Mouse (Mus musculus): Measurements from ENCODE around the gene Heatr4.
"Not testable (repeated sequence)": the region's sequence is repeated elsewhere in the genome, so short reads cannot be mapped to it uniquely, and the experiment has no call there.

- not testable (repeated sequence) for TF ChIP-seq CTCF (IDR thresholded peaks at IDR 0.05; ENCODE audit: insufficient read depth, low read length); POLR2A (IDR thresholded peaks at IDR 0.05; ENCODE audit: borderline replicate concordance, extremely low read depth, low read depth, low read length)
These were observed 44.4 kb upstream of the Heatr4 start for GRCm38 (mm10) chr12:84029043-84029442.

Data from lung, adult 2 months (tissue).